Mouse (Mus musculus) ES-Bruce4 (cell line): ENCODE data around the gene Gm10471. TPM values are rescaled to one million over a fixed set of nuclear protein-coding genes. Genes with fewer than 3 reads are reported as not detected.
A peak's percentile ranks its signal among the peaks of the same experiment; 100 is the strongest.
"Not testable (repeated sequence)": the region's sequence is repeated elsewhere in the genome, so short reads cannot be mapped to it uniquely, and the experiment has no call there.

Experiments used
- H3K27ac ChIP-seq: 2 replicates; pipeline ENCODE4 v1.5.1; 2012; ENCODE audit warnings: low read length, inconsistent platforms; ENCODE audit not compliant: insufficient read depth
- H3K27me3 ChIP-seq: 2 replicates; pipeline ENCODE4 v1.6.1; 2012; ENCODE audit warnings: mild to moderate bottlenecking, low read length, inconsistent platforms; ENCODE audit not compliant: control insufficient read depth, poor library complexity, insufficient read depth, severe bottlenecking
- H3K36me3 ChIP-seq: 2 replicates; pipeline ENCODE4 v1.6.1; 2012; ENCODE audit warnings: inconsistent platforms, mild to moderate bottlenecking, low read length, moderate library complexity; ENCODE audit not compliant: control insufficient read depth, poor library complexity, insufficient read depth, severe bottlenecking
- H3K4me1 ChIP-seq: one replicate; pipeline ENCODE4 v1.8.1; 2011; ENCODE audit warnings: low read length; ENCODE audit not compliant: control insufficient read depth, insufficient read depth
- H3K4me3 ChIP-seq: 2 replicates; pipeline ENCODE4 v1.5.1; 2011; ENCODE audit warnings: low read depth, mild to moderate bottlenecking, low read length
- H3K9ac ChIP-seq: 2 replicates; pipeline ENCODE4 v1.6.1; 2012; ENCODE audit warnings: low read depth, mild to moderate bottlenecking, inconsistent platforms; ENCODE audit not compliant: poor library complexity, severe bottlenecking
- H3K9me3 ChIP-seq: replicated peaks from 2 replicates; pipeline ENCODE4 v1.6.1; 2012; ENCODE audit warnings: mild to moderate bottlenecking, low read length, inconsistent platforms; ENCODE audit not compliant: control insufficient read depth, poor library complexity, insufficient read depth, severe bottlenecking
- CTCF ChIP-seq: IDR thresholded peaks from one replicate; pipeline ENCODE4 v1.8.1; 2011; ENCODE audit warnings: low read depth, low read length
- POLR2A ChIP-seq: IDR thresholded peaks from one replicate; pipeline ENCODE4 v1.8.1; 2011; ENCODE audit warnings: low read length; ENCODE audit not compliant: insufficient read depth
- polyA plus RNA-seq: library from polyadenylated mRNA; stranded (reverse); fragments of >200 nt; gene quantifications from 2 replicates; pipeline ENCODE4 v1.2.4, GENCODE M21; 2011; ENCODE audit warnings: low read depth; ENCODE audit not compliant: missing spikeins, insufficient read depth, insufficient read length

Gene Gm10471
- not detected in 2 replicates for polyA plus RNA-seq

GRCm38 (mm10) chr5:26089191-26089590, at the start of gene Gm10471:
TSS of gene Gm10471 (minus strand) at chr5:26089291.
- H3K4me1 ChIP-seq, H3K27ac ChIP-seq, H3K9ac ChIP-seq, H3K9me3 ChIP-seq, H3K4me3 ChIP-seq, H3K27me3 ChIP-seq, H3K36me3 ChIP-seq: not testable (repeated sequence)

GRCm38 (mm10) chr5:26121321-26121720, 32.2 kb upstream of the Gm10471 start, which contains the start of gene Gm10220:
TSS of gene Gm10220 (minus strand) at chr5:26121421.
- not testable (repeated sequence) for H3K9me3 ChIP-seq, H3K4me1 ChIP-seq, H3K36me3 ChIP-seq, H3K9ac ChIP-seq, H3K27ac ChIP-seq, H3K27me3 ChIP-seq, H3K4me3 ChIP-seq

GRCm38 (mm10) chr5:26105262-26105661, 16.2 kb upstream of the Gm10471 start, which contains the start of gene 5031410I06Rik:
TSS of gene 5031410I06Rik (minus strand) at chr5:26105362.
- not testable (repeated sequence) for H3K27me3 ChIP-seq, H3K36me3 ChIP-seq, H3K9me3 ChIP-seq, H3K4me1 ChIP-seq, H3K27ac ChIP-seq, H3K9ac ChIP-seq, H3K4me3 ChIP-seq

GRCm38 (mm10) chr5:26079023-26079422, 10.1 kb downstream of the Gm10471 start:
- not testable (repeated sequence) for H3K9me3 ChIP-seq, H3K27me3 ChIP-seq, H3K9ac ChIP-seq, H3K4me1 ChIP-seq, H3K36me3 ChIP-seq, H3K4me3 ChIP-seq, H3K27ac ChIP-seq

GRCm38 (mm10) chr5:26070716-26071115, 18.4 kb downstream of the Gm10471 start:
- H3K9ac ChIP-seq = no peak overlapping the region
- TF ChIP-seq POLR2A (no peak), CTCF (peak; percentile 37)
- H3K27ac ChIP-seq = no peak overlapping the region
- H3K9me3 ChIP-seq = no peaks in the 10 kb centered on the region
- H3K4me3 ChIP-seq = peak overlapping the region; percentile 10; the same call in 1 of the 2 replicates
- H3K36me3 ChIP-seq = no peaks in the 10 kb centered on the region
- no peaks in the 10 kb centered on the region for H3K4me1 ChIP-seq
- H3K27me3 ChIP-seq = no peaks in the 10 kb centered on the region

GRCm38 (mm10) chr5:26058481-26058880, 30.6 kb downstream of the Gm10471 start, which contains the start of gene Gm7347:
TSS of gene Gm7347 (minus strand) at chr5:26058581.
- not testable (repeated sequence) for H3K4me1 ChIP-seq, H3K9ac ChIP-seq, H3K27ac ChIP-seq, H3K9me3 ChIP-seq, H3K36me3 ChIP-seq, H3K27me3 ChIP-seq, H3K4me3 ChIP-seq

GRCm38 (mm10) chr5:26039458-26039857, 49.6 kb downstream of the Gm10471 start, which contains the start of gene Speer4a:
TSS of gene Speer4a (minus strand) at chr5:26039558.
- not testable (repeated sequence) for H3K27ac ChIP-seq, H3K4me3 ChIP-seq, H3K4me1 ChIP-seq, H3K36me3 ChIP-seq, H3K27me3 ChIP-seq, H3K9me3 ChIP-seq, H3K9ac ChIP-seq

Other genes starting within 250 kb of the Gm10471 start
- not detected in 2 replicates for gene Gm21663, start 146.9 kb downstream of the Gm10471 start, polyA plus RNA-seq
- gene Gm21671, start 134.9 kb downstream of the Gm10471 start, polyA plus RNA-seq = not detected in 2 replicates
- gene Gm21680, start 116.6 kb downstream of the Gm10471 start, polyA plus RNA-seq = not detected in 2 replicates
- gene Gm21698, start 100.6 kb downstream of the Gm10471 start, polyA plus RNA-seq = not detected in 2 replicates
- gene Gm1979, start 84.5 kb downstream of the Gm10471 start, polyA plus RNA-seq = not detected in 2 replicates
- not detected in 2 replicates for gene Gm5862, start 66.4 kb downstream of the Gm10471 start, polyA plus RNA-seq
- not detected in 2 replicates for gene Speer4a, start 49.7 kb downstream of the Gm10471 start, polyA plus RNA-seq
- gene Gm7347, start 30.7 kb downstream of the Gm10471 start, polyA plus RNA-seq = not detected in 2 replicates
- not detected in 2 replicates for gene 5031410I06Rik, start 16.1 kb upstream of the Gm10471 start, polyA plus RNA-seq
- gene Gm10220, start 32.1 kb upstream of the Gm10471 start, polyA plus RNA-seq = not detected in 2 replicates
- gene Gm7361, start 168.4 kb upstream of the Gm10471 start, polyA plus RNA-seq = not detected in 2 replicates